Mouse (Mus musculus) kidney, adult 11 months (tissue): ENCODE results near the gene Mpc1.

Source experiments
- DNase-seq: peaks from one replicate; pipeline ENCODE4 v3.0.0; 2022

Gene Mpc1

GRCm38 (mm10) chr17:8339666-8340374 lies 57.1 kb downstream of the Mpc1 start:
- no peak for DNase-seq

- DNase-seq: no peak
Observed at GRCm38 (mm10) chr17:8340407-8341359, 58.0 kb downstream of the Mpc1 start.

GRCm38 (mm10) chr17:8341360-8341963 lies 58.8 kb downstream of the Mpc1 start:
- no peak for DNase-seq

GRCm38 (mm10) chr17:8342706-8343105 lies 60.0 kb downstream of the Mpc1 start:
- DNase-seq: no peak

GRCm38 (mm10) chr17:8343416-8343815 lies 60.7 kb downstream of the Mpc1 start:
- DNase-seq: peak; percentile 62
